Mouse (Mus musculus): ENCODE data around the gene Smad3.
A peak's percentile ranks its signal among the peaks of the same experiment; 100 is the strongest.

Gene Smad3

DNA sequence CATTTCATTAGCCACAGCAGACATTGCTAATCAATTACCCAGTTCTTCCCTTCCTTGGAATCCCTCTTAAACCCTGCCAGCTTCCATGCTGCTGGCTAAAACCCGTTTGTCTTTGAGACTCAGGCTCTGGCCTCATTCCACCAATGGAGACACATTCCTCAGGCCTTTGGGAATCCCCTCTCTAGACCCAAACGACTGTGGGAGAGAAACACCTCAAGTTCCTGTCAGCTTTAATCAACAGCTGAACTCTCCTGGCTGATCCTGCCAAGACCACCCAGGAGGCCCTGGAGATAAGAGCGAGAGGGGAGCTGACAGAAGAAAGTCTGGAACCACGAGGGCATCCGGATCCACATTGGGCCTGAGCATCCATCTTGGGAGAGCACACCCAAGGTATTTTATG, 13.9 kb upstream of the Smad3 start:
- DNase-seq, result no peak

DNA sequence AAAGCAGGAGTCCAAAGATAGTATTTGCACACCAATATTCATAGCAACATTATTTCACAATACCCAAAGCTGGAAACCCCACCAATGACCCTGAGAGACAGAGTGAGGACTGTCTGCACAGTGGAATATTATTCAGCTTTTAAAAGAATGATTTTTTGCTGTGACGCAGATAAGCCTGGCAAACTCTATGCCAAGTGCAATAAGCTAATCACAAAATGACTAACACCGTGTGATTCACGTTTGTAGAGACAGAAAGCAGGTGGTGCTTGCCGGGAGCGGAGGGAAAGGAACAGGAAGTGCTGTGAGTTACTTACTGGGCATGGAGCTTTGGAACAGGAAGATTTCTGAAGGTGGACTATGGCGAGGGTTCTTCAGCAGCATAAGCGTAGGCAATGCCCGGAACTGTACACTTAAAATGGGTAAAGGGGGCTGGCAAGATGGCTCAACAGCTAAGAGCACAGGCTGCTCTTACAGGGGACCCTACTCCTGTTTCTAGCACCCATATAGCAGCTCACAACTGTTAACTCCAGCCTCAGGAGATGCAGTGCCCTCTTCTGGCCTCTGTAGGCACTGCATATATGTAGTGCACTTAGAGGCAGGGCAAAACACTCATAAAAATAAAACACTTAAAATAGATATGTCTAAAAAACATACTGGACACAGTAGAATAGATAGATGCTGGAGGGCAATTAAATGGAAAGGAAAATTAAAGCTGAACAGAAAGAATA, 3.7 kb upstream of the Smad3 start:
- no peak for DNase-seq

DNA sequence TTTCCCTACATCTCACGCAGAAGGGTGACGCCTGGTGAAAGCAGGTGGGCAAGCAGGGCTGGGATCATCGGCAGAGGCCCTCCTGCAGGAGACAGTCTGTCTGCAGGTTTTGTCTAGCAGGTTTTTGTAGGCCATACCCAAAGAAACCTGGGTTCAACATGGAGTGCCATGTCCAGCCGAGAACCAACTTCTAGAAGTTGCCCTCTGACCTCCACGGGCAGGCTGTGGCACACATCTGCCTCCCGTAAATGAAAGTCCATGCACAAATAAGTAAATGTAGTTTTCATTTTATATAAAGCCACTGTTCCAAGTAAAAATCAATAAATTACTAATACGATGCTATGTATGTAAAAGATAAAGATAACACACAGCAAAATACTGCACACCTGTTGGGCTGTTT, 3.0 kb upstream of the Smad3 start:
- DNase-seq, result no peak

DNA sequence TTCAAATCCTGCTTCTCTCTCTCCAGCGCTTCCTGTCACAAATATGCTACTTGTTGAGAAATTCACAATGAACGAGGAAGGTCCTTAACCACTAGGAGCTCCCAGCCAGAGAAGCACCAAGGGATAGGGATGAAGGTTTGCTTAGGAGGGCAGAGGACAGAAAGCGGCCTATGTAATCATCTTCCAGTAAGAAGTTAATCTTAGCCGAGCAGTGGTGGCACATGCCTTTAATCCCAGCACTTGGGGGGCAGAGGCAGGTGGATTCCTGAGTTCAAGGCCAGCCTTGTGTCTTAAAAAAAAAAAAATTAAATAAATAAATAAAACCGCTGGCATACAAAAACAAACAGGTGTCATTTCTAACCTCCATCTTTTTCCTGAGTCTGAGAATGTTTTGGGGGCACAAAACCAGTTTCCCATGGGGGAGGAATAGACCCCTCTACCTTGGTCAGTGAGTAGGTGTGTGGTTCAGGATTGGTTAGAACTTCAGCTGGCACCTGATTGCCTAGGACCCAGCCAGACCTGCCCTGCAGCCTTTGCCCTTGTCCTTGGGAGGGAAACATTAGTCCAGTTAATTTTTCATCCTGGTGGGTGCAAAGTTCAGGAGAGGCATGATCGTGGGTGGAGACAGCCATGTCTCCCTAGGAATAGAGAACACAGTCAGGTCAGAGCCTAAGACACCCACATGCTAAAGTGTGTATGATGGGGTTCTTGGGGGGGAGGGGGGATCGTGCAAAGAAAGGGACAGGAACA, 2.4 kb upstream of the Smad3 start:
- DNase-seq, result no peak

DNA sequence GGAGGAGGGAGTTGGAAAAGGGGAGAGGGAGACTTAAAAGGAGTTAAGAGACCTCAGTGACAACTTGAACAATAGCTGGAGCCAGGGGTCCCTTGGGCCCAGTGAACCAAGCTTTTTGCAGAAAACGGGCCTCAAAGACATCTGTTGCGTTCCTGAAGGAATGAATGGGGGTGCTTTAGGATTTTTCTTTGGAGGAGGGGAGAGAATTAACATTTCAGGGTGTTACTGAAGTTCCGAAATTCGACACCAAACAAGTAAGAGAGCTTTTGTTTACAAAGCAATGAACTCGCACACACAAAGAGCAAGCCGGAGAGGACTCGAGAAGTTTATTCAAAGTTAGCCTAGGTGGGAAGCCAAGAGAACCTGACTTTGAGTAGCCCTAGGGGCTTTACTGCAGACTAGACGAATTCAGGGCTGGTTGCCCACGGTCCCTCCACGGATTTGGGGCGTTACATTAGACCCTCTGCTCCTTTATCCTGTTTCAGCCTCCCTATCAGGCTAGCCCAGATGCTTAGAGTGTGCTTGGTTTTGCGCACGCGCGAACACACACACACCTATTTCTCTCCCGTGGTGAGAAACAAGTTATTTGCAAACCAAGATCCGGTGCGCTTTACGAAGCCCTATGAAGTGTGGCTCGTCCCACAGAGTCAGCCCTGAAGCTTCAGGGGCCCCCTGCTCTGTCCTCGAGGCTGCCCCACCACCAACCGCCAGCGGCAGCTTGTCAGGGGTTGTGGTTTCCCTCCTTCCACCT, 1.0 kb upstream of the Smad3 start:
- DNase-seq, result no peak

DNA sequence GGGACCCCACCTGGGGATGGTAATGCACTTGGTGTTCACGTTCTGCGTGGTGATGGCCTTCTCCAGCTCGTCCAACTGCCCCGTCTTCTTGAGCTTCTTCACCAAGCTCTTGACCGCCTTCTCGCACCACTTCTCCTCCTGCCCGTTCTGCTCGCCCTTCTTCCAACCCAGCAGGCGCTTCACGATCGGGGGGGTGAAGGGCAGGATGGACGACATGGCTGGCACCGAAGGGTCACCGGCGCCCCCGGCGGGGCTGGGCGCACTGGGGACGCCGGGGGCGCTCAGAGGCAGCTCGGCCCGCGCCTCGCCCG, 377 bp downstream of the Smad3 start:
- peak; percentile 30 for DNase-seq

DNA sequence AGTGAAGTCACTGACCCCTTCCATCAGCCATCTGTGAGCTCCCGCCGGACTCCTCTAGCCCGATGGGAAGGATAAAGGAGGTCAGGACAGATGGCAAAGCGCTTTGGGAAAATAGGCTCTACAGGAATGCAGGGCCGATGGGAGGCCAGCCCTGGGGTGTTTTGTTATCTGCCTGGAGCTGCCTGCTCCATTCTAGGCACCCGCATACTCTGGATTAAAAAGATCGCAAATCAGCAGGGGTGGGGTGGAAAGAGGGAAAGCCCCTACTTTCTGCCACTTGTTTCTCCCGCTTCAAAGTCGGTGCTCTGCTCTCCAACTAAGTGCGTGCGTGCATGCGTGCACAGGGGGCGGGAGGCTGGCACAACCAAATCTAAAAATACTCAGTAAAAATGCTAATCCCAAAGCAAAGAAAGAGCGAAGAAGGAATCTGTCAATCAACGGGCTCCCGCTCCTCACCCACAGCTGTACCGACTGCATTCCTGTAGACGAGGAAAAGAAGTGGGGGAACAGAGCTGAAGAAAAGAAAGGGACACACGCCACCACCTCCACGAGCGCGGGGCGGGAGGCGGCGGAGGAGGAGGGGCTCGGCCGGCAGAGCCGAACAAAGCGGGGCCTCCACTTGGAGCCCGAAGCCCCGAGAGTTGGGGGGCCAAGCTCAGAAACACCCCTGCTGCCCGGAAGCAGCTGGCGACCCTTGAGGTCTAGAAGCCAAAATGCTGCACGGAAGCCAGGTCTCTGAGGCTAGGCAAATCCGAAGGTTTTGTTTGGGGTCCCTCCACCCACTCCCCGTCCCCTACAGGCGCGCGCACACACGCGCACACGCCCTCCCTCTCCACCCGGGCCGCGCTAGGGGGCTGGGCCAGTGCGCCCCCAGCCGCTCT, 973 bp downstream of the Smad3 start:
- peak; percentile 62 for DNase-seq

DNA sequence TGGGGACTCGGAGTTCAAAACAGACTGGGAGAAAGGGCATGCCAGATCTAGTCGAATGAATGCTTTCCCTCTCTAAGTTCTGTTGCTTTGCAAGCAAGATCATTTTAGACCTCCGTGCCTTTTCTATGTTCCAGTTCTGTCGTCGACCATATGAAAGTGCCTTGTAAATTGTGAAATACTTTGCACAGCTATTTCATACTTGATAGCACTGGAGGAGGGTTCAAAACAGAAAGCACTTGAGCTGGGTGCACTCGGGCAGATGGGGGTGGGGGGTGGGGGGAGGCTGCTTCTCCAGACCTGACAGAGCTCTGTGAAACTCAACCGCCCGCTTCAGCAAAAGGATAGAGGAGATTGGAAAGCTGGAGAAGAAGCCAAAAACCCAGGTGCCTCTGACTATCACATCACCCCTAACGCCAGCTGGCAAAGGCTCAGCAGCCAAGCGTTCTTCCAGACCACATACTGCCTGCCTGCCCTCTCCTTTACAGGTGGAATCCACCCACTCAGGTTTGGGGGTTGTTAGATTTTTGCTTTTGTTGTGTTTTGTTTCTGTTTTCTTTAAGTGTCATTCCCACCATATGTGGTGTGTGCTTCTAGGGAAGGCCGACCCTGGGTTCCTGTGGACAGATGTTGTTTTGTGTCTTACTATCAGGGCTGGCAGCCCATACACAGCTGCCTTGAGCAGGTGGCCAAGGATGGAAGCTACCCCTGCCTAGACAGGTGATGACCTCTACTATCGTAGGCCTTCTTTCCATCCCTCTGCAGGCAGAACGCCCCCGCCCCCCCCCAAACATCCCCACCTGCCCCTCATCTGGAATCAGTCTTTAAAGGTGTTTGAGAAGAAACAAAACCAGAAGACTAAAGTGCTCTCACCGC, 1.9 kb downstream of the Smad3 start:
- DNase-seq, result peak; percentile 63

DNA sequence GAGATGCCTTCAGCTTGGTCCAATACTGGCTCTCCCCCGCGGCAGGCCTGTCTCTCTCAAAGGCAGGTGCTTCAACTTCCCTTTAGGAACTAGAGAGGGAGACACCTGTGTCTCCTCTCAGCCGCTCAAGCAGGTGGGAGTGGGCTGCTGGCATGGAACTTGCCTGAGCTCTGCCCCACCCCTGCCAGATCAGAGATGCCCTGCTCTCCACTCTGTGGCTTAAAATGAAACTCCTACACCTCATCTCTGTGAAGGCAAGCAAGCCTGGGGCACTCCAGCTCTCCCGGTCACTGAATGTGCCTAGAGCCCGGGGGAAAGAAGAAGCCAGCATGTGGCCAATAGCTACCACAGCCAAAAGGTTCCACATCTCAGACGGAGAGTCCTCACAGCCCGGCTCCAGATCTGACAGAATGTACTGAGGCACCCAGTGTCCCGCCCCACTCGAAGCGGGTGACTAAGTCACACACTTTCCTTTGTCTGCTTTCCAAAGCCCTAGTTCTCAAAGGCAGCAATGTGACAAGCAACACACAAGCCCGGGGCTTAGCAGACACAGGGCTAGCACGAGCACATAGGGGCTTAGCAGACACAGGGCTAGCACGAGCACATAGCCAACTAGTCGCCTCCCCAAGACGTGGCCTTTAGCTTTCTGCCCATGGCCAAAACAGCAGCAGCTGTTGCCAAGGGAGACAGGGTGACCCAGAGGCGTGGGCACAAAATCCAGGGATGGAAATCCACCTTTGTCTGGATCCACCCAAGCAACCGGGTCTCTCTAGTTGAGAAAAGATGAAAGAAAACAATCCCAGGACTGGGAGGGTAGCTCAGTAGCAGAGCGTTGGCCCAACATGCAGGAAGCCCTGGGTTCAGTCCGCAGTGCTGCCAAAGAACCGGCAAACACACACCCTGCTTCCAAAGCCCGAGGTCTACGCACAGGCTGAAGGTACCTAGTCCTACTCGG, 3.0 kb downstream of the Smad3 start:
- no peak for DNase-seq

DNA sequence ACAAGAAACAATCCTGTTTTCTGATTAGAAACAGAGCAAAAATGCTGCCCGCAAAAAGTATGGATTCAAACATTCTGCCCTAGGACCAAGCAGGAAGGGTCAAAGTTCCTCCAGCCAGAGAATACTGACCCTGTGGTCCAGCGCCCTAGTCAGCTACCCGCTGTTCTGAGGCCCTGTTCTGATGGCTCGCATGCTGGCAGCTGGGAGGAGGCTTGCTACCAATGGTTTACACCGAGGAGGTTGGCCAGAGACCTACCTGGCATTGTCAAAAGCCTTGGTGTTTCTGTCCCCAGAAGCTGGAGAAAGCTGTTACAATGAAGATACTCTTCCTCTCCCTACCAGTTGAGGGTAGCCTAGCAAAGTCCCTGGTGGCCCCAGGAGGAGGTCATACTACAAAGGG, 3.8 kb downstream of the Smad3 start:
- no peak for DNase-seq

DNA sequence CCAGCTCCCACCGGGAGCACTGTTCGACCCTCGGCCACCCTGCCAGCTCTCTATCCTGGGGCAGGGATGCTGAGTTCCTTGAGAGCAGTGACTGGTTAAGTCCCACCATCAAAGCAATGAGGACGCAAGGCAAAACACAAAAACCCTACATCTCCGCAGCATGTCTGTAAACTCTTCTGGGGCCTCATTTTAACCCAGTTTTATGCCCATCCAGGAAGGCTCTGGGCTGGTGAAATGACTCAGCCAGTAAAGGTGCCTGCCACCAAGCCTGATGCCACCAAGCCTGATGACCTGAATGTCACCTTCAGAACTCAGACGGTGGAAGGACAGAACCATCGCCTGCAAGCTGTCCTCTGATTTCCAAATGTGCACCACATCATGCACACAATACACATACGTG, 4.4 kb downstream of the Smad3 start:
- DNase-seq, result no peak

DNA sequence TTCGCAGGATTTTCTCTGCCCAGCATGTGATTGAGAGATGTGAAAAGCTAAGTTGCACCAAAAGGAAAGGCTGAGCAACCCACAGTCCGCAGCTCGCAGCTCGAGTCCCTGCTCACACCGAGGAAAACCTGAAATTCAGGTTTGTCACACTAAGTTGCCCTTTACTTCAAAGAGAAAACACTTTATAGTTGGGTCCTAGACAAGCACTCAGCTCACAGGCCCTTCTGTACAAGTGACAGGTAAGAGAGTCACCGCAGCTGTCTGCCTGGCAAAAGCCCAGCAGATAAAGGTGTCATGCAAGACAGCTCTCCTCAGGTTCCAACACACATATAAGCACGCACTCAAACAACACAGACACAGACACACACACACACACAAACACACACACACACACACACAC, 5.2 kb downstream of the Smad3 start:
- no peak for DNase-seq

DNA sequence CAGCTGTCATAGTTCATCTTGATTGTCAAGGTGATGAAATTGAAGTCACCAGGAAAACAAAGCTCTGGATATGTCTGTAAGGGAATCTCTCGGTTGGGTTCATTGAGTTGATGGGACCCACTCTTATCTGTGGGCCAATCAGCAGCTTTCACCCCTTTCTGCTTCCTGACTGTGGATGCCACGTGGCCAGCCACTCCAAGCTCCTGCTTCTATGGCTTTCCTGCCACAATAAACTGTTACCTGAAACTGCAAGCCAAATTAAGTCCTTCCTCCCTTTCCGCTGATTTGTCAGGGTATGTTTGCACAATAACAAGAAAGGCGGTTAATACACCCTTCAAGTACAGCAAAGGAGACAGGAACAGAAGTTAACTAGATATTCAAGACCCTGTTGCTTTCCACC, 6.5 kb downstream of the Smad3 start:
- no peak for DNase-seq

DNA sequence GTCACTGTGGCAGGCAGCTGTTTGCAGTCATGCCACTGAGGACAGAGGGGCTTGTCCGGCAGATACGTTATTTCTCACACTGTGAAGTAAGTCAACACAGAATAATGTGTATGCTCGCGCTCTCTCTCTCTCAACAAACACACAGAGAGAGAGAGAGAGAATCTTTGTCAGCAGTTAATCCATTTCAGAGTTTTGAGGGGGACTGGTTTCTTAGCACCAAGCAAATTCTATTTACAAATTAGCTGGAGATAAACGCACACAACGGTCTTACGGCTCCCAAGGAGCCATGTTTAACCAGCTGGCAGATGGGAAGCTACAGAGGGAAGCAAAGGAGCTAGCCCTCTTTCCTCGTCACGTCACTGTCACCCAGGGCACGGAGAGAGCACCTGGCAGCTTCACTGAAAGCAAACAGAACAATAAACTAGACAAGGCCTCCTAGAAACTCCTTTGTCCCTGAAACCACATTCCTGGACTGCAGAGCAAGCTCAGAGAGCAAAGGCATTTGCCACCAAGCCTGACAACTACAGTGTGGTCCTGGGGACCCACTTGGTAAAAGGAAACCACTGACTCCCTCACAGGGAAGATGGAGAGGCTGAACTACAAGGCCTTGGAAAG, 7.3 kb downstream of the Smad3 start:
- DNase-seq, result no peak

DNA sequence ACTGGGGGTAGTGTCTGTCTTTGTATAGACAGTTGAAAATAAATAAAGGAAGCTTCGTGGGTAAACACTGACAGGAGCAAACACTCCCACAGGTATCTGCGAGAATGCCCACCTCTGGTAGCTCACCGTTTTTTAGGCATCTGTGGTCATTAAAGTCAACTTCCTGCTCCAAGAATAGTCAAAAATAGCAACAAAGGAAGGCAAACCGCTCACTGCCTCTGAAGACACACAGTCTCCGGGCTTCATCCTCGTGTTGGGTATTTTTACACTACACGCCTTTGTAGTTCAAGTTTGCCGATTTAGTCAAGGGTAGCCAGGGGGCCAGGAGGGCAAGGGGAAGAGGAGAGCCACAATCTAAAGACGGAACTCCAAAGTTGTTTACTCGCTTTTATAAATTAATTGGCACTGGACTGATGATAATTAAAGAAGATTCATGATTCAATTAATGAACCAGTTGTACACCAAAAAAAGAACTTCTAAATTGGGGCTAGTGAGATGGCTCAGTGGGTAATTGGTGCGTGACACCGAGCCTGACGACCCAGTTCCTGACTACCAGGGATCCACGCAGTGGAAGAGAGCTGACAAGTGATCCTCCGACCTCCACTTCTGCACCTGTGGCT, 8.4 kb downstream of the Smad3 start:
- no peak for DNase-seq

DNA sequence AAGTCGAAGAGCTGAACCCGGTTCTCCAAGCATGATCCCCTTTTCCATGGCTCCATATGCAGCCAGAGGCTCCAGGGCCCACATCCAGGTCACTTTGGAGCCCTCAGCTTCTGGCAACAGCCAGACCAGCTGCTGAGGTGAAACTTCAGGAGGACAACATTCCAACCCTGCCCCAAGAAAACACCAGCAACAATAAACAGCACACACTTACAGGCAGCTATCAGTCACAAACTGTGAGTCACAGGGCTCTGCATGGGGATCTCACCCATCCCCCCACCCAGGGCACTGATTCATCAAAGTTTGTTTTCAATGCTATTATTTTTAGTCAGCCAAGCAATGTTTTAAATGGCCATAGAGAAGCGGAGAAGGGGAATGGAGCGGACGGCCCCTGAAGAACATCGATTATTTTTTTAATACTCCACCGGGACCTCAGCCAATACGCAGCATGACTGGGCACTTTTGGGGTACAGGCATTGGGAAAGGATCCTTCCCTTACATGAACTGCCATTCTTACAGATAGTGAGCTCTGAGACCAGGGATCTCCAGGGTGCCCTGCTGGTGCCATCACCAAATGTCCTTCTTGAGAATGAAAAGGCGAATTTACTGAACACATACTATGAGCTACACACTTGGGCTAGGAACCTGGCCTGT, 10.0 kb downstream of the Smad3 start:
- DNase-seq, result no peak

DNA sequence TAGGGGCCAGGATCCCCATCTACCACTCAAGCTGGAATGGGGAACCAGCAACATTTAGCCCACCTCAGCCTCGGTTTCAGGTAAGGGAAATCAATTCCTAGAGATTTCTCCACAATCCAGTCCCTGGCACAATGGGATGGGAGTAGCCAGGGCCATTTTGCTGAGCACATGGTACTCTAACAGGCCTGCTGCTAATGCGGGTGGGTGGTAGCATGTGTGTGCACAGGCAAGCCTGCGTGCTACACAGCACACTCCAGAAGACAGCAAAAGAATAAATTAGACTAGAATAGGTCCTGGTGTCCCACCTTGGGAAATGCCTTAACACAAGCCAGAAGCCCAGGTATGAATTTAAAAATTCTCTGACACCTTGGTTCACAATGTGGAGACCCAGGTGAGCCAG, 10.8 kb downstream of the Smad3 start:
- DNase-seq, result no peak

DNA sequence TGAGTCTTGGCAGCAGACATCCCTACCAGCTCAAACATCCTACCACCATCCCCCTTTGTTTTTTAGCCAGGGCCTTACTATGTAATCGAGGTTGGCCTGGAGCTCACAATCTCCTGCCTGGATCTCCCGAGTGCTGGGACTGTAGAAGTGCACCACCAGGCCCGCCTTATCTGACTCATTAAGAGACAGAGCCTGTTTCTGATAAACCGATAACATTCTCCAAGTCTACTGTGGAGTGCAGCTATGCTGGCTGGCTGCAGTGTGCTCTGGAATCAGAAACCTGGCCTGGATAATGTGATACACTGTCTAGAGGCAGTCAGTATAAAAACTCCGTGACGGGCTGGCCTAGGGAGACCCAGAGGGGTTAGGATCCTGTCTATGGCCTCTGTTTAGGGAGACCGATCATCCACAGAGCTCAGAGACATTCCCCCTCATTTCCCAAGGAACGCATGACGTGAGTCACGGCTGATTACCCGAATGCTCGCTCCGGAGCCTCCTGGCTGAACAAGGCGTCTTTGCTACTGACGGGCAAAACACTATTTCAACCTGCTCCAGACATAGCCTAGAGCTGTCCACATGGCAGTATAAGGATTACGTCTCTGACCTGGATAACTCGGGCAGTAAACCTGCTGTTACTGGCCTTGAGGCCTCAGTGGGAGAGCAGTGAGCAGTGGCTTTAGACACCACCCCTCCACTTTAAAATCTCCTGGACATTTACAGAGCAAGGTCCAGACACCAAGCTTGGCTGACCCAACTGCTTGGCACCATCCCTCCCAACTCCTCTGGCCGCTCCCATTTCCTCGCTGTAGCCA, 11.8 kb downstream of the Smad3 start:
- DNase-seq, result no peak

DNA sequence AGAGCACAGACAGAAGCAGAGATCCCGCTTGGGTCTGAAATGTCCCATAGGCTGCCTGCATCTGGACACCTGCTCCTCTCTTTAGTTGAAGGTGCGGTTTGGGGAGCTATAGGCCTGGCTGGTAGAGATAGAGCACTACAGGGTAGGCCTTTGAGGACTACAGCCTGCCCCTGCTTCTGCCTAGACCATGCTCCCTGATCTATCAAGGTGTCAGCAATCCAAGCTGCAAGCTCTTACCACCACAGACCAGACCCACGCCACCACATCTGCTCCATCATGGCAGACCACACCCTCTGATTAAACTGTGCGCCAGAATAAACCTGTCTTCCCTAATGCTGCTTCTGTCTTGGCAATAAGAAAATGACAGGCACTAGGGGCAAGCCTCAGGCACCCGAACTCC, 13.2 kb downstream of the Smad3 start:
- no peak for DNase-seq

Measured in cerebellum, adult 9-11 months (tissue).